Mouse (Mus musculus) R1 (cell line): ENCODE measurements at regions not wholly inside any gene's neighbourhood (a gene's known extent, or its start where the extent isn't known, plus 50 kb on each side); places are given as distances from the start of the nearest gene placed in this dataset.

Source experiments
- DNase-seq: peaks from one replicate; pipeline ENCODE4 v3.0.0-alpha.2; 2018; ENCODE audit warnings: low read depth, low spot score

- DNase-seq, result no peak
Measured at GRCm38 (mm10) chr11:26881635-26882034, 287.8 kb upstream of the Vrk2 start.
